Mouse (Mus musculus) embryonic facial prominence, embryonic 14.5 days (tissue): ENCODE measurements around the gene Gm47959. TPM values are rescaled to one million over a fixed set of nuclear protein-coding genes. Genes with fewer than 3 reads are reported as not detected.

ENCODE experiments used
- ATAC-seq: fragments of 200-750 bp; cut with Nextera tagmentation; 2 replicates; pipeline ENCODE4 v1.8.0; 2017; ENCODE audit warnings: low read depth, moderate number of reproducible peaks, moderate TSS enrichment
- DNase-seq: peaks from one replicate; pipeline ENCODE4 v3.0.0-alpha.2; 2015; ENCODE audit warnings: low spot score
- H3K27ac ChIP-seq: fragments of 300-500 bp; sonication (generic); replicated peaks from 2 replicates; pipeline ENCODE4 v1.5.1; 2014; ENCODE audit warnings: low read depth, mild to moderate bottlenecking, low read length, moderate library complexity
- H3K27me3 ChIP-seq: fragments of 300-500 bp; sonication (generic); replicated peaks from 2 replicates; pipeline ENCODE4 v1.6.1; 2014; ENCODE audit warnings: low read length; ENCODE audit not compliant: control insufficient read depth, insufficient read depth
- H3K36me3 ChIP-seq: fragments of 300-500 bp; sonication (generic); 2 replicates; pipeline ENCODE4 v1.6.1; 2014; ENCODE audit warnings: low read length, mixed read lengths; ENCODE audit not compliant: control insufficient read depth, insufficient read depth
- H3K4me1 ChIP-seq: fragments of 300-500 bp; sonication (generic); 2 replicates; pipeline ENCODE4 v1.6.1; 2014; ENCODE audit warnings: antibody characterized with exemption, low read length; ENCODE audit not compliant: control insufficient read depth, insufficient read depth
- H3K4me2 ChIP-seq: fragments of 300-500 bp; sonication (generic); 2 replicates; pipeline ENCODE4 v1.6.1; 2014; ENCODE audit warnings: low read depth, mild to moderate bottlenecking, low read length, moderate library complexity, mixed read lengths
- H3K4me3 ChIP-seq: fragments of 300-500 bp; sonication (generic); 2 replicates; pipeline ENCODE4 v1.5.1; 2014; ENCODE audit warnings: low read depth, mild to moderate bottlenecking, low read length
- H3K9ac ChIP-seq: fragments of 300-500 bp; sonication (generic); 2 replicates; pipeline ENCODE4 v1.6.1; 2014; ENCODE audit warnings: low read depth, mild to moderate bottlenecking, low read length, moderate library complexity, mixed read lengths
- H3K9me3 ChIP-seq: fragments of 300-500 bp; sonication (generic); 2 replicates; pipeline ENCODE4 v1.6.1; 2016; ENCODE audit warnings: low read length; ENCODE audit not compliant: control insufficient read depth
- WGBS: fragments of 180-500 bp; shearing (Covaris S2); extraction: QIAGEN DNeasy Blood & Tissue Kit; methylation state at CpG from one replicate; pipeline ENCODE4 v1.1.7; 2014; 5-methylcytosine and 5-hydroxymethylcytosine counted together
- polyA plus RNA-seq: library from polyadenylated mRNA; unstranded; fragments of >200 nt; fragmentation: Nextera tagmentation; extraction: Ambion mirVana; gene quantifications from 2 replicates; pipeline ENCODE4 v1.2.1, GENCODE M21; 2014

The Gm47959 gene
- polyA plus RNA-seq, 1 experiment from 2014 or later = not detected

DNA sequence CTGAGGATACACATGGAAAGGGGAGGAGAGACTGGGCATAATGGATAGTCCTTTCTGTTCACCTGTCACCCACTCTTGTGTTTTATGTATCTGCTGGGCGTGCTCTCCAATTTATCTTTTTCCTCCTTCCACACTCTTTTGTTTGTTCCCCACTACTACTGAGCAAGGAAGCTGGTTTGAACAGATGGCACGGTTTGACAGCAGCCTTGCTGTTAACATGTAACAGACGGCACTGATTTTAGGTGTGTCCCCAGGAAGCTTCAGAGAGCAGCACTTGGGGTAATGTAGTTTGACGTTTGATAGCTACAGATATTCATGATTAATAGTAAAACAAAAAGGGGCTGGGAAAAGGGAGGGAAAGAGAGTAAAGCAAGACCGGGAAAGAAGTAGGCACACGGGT lies 7.1 kb downstream of the Gm47959 start:
- Histone ChIP-seq H3K4me1 (no peaks in the 10 kb centered on the region), H3K4me2 (no peak overlapping the region), H3K4me3 (no peak overlapping the region), H3K27ac (no peak overlapping the region), H3K9me3 (no peaks in the 10 kb centered on the region), H3K9ac (no peak overlapping the region), H3K27me3 (no peaks in the 10 kb centered on the region), H3K36me3 (no peaks in the 10 kb centered on the region)
- 58% methylated on average over 6 of the region's 6 CpGs for WGBS
- no peak for ATAC-seq
- no peak for DNase-seq

DNA sequence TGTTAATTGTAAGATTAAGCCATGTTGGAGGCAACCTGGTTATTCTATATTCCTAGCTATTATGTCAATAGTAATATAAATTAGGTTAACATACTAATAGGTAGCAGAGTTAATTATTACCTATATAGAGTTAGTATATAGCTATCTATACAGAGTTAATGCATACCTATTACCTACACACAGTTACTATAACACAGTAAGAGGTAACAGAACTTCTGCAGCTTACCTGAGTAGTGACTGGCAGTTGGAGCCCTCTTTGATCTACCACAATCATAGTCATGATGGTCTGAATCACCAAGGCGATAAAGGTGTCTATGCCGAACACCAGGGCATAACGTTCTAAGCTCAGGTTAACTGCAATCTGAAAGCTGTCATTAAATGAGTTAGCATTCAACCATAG lies 14.1 kb downstream of the Gm47959 start:
- 93% methylated on average over 3 of the region's 3 CpGs for WGBS
- Histone ChIP-seq H3K4me1 (no peaks in the 10 kb centered on the region), H3K27me3 (no peaks in the 10 kb centered on the region), H3K9ac (no peak overlapping the region), H3K27ac (no peak overlapping the region), H3K36me3 (no peaks in the 10 kb centered on the region), H3K4me3 (no peak overlapping the region), H3K9me3 (no peaks in the 10 kb centered on the region), H3K4me2 (no peak overlapping the region)
- DNase-seq (no peak), ATAC-seq (no peak)

DNA sequence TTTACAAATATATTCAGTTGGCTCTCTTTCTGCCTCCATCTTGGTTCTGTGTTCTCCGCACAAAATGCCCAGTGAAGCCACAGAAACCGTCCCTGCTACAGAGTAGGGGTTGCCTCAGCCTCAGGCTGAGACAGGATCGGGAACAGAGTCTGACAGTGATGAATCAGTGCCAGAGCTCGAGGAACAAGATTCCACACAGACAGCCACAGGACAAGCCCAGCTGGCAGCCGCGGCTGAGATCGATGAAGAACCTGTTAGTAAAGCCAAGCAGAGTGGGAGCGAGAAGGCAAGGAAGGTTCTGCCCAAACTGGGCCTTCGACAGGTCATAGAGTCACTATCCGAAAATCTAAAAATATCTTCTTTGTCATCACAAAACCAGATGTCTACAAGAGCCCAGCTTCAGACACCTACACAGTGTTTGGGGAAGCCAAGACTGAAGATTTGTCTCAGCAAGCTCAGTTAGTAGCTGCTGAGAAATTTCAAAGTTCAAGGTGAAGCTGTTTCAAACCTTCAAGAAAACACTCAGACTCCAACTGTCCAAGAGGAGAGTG lies 15.1 kb downstream of the Gm47959 start:
- Histone ChIP-seq H3K4me2 (no peak overlapping the region), H3K36me3 (no peaks in the 10 kb centered on the region), H3K27ac (no peak overlapping the region), H3K27me3 (no peaks in the 10 kb centered on the region), H3K9ac (no peak overlapping the region), H3K9me3 (no peaks in the 10 kb centered on the region), H3K4me3 (no peak overlapping the region), H3K4me1 (no peaks in the 10 kb centered on the region)
- DNase-seq = no peak
- WGBS = 77% methylated on average over 10 of the region's 10 CpGs
- no peak for ATAC-seq

DNA sequence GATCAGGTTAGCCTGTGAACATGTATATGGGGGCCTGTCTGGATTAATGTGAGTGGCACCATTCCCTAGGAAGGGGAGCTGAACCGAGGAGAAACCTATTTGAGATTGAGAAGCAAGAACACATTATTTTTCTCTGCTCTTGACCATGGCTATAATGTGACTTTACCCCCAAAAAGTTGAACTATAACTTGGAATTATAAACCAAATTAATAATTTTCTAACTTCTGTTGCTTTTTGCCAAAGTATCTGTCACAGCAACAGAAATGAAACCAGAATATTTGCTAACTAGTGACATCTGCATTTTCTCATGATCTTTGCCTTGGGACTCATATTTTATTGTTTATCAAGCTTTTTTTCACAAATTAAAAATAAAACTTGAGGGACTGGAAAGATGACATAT lies 16.2 kb downstream of the Gm47959 start:
- H3K27me3 ChIP-seq = no peaks in the 10 kb centered on the region
- no peak overlapping the region for H3K4me2 ChIP-seq
- 74% methylated on average over 1 of the region's 1 CpGs for WGBS
- DNase-seq (no peak), ATAC-seq (no peak)
- H3K9ac ChIP-seq = no peak overlapping the region
- no peak overlapping the region for H3K27ac ChIP-seq
- H3K36me3 ChIP-seq = no peaks in the 10 kb centered on the region
- no peak overlapping the region for H3K4me3 ChIP-seq
- H3K4me1 ChIP-seq = no peaks in the 10 kb centered on the region
- no peaks in the 10 kb centered on the region for H3K9me3 ChIP-seq

DNA sequence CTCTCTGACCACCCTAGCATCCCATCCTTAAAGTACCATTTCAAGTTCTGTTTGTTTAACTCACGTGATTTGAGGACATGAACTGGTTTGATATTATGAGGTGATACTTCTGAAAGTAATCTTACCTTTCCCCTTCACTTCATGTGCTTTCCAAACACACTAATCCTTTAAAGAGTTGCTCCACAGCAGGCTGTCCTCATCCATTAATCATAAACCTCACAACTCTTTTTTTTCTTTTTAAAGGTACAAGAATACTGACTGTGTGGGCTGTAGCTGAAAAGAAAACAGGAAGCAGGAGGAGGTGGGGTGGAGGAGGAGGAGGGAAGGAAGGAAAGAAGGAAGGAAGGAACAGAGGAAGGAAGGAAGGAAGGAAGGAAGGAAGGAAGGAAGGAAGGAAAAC lies 31.6 kb downstream of the Gm47959 start:
- Histone ChIP-seq H3K9me3 (no peaks in the 10 kb centered on the region), H3K9ac (no peak overlapping the region), H3K4me1 (no peaks in the 10 kb centered on the region), H3K27ac (no peak overlapping the region), H3K4me2 (no peak overlapping the region), H3K27me3 (no peaks in the 10 kb centered on the region), H3K36me3 (no peaks in the 10 kb centered on the region), H3K4me3 (no peak overlapping the region)
- DNase-seq (no peak), ATAC-seq (no peak)
- 32% methylated on average over 1 of the region's 1 CpGs for WGBS

DNA sequence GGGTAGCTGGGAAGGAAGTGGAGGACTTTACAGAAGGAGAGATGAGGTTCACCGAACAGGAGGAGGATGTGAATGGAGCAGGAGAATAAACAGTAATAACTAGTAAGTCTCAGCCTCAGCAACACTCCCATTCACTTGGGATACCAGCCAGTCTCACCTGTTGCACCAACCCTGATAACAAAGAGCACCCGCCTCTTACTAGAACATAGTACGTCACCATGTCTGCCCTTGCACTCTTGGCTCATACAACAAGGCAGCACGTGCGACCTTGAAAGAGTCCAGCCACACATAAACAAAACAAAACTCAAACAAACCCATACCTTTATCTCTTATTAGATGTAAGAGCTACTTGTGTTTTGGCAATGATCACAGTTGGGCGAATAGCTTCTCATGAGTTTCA lies 32.2 kb downstream of the Gm47959 start:
- 89% methylated on average over 6 of the region's 6 CpGs for WGBS
- ATAC-seq = no peak
- no peak for DNase-seq
- H3K9me3 ChIP-seq = no peaks in the 10 kb centered on the region
- no peaks in the 10 kb centered on the region for H3K36me3 ChIP-seq
- no peak overlapping the region for H3K4me2 ChIP-seq
- H3K27ac ChIP-seq = no peak overlapping the region
- no peak overlapping the region for H3K9ac ChIP-seq
- H3K4me1 ChIP-seq = no peaks in the 10 kb centered on the region
- H3K4me3 ChIP-seq = no peak overlapping the region
- no peaks in the 10 kb centered on the region for H3K27me3 ChIP-seq

DNA sequence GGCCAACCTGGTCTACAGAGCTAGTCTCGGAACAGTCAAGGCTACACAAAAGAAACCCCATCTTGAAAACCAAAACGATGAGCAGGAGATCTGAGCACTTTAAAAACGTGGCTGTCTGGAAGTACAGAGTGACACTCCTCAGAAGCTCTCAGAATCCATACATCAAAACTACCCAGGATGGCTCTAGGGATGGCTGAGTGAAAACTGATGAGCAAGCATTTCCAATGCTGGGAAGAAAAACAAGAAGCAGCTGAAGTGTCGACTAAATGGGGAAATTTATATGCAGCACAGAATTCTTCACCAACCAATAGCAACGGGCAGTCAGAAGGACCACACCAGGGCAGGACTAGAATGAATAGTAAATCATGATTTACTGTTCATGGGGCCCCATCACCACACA lies 34.2 kb downstream of the Gm47959 start:
- 69% methylated on average over 5 of the region's 5 CpGs for WGBS
- Histone ChIP-seq H3K4me2 (no peak overlapping the region), H3K4me3 (no peak overlapping the region), H3K9ac (no peak overlapping the region), H3K27me3 (no peaks in the 10 kb centered on the region), H3K36me3 (no peaks in the 10 kb centered on the region), H3K4me1 (no peaks in the 10 kb centered on the region), H3K27ac (no peak overlapping the region), H3K9me3 (no peaks in the 10 kb centered on the region)
- no peak for DNase-seq
- ATAC-seq = no peak

DNA sequence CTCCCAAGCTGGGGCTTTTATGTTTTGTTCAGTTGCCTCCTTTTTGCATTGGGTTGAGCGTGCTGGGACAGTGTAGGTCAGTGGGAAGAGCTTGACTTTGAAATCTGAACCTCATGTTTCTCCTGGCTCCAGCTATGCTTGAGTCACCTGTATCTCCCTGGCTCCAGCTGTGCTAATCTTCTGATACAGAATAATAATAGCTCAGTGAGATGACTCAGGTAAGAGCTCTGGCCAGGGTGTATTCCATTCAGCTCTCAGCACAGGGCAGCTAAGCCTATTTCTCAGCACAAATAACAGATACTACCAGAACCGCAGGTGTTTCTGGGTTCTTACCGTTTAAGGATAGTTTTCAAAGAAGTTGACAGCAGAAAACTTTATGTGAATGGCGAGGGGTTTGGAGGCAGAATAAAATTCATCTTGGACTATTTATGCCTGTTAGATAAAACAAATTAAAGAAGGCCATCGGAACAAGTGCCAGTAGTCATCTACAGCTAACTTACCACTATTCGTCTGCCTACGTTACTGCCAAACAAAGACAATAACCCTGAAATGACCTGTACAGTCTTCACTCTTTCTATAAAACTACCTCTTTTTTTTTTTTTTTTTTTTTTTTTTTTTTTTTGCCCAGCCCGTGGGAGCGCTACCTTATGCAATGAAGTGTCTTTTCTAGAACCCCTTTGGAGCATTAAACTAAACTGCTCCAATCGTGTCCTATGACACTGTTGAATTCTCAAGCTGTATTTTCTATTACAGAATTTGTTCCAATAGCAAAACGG lies 36.7 kb downstream of the Gm47959 start:
- no peak overlapping the region for H3K4me3 ChIP-seq
- 67% methylated on average over 11 of the region's 11 CpGs for WGBS
- no peak for DNase-seq

DNA sequence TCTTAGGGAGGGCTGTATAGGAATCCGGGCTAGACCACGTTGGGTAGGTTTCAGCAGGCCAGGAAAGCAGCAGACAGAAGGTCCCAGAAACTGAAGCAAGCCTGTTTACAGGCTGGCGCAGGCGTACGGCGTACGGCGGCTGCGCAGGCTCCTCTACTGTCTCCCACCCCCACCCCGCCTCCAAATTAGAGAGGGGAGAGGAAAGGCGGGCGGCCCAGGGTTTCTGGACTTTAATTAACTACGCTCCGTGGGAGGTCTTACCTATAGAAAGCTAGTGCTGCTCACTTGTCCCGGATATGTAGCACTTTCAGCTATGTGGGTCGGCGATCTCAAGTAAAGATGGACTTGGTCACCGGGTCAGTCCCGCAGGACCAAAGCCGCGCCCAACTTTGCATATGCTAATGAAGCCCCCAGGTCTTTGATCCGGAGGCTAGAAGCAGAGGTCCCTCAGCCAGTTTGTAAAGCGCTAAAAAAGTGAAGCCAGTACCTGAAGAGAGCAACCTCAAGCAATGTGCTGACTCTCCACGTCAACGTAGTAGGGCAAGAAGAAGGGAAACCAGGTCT lies 37.8 kb downstream of the Gm47959 start, which contains the start of gene Slc19a3:
Gene Slc19a3, minus strand, starts transcription at position 340 of the 564 bp plus-strand sequence.
- H3K36me3 ChIP-seq = no peaks in the 10 kb centered on the region
- ATAC-seq (peak; percentile 93), DNase-seq (peak; percentile 87)
- H3K4me1 ChIP-seq = no peaks in the 10 kb centered on the region
- WGBS = 1% methylated on average over 25 of the region's 25 CpGs
- peak within 1 kb of the TSS; percentile 54 for H3K9ac ChIP-seq
- peak within 1 kb of the TSS; percentile 42 for H3K4me3 ChIP-seq
- peak within 1 kb of the TSS; percentile 72 for H3K4me2 ChIP-seq
- no peaks in the 10 kb centered on the region for H3K27me3 ChIP-seq
- peak within 1 kb of the TSS; percentile 36; the same call in 1 of the 2 replicates for H3K27ac ChIP-seq
- H3K9me3 ChIP-seq = no peaks in the 10 kb centered on the region

More for the DNA sequence above, 36.7 kb downstream of the Gm47959 start:
- Histone ChIP-seq H3K4me2 (peak overlapping the region; percentile 72), H3K27ac (no peak overlapping the region), H3K27me3 (no peaks in the 10 kb centered on the region), H3K36me3 (no peaks in the 10 kb centered on the region), H3K9me3 (no peaks in the 10 kb centered on the region), H3K4me1 (no peaks in the 10 kb centered on the region), H3K9ac (no peak overlapping the region)
- ATAC-seq = no peak
